Mouse (Mus musculus): ENCODE data around the gene Clasp1. TPM values are rescaled to one million over a fixed set of nuclear protein-coding genes. Genes with fewer than 3 reads are reported as not detected.

Gene Clasp1
- polyA plus RNA-seq, 1 experiment from 2014 or later, result 115 TPM

DNA sequence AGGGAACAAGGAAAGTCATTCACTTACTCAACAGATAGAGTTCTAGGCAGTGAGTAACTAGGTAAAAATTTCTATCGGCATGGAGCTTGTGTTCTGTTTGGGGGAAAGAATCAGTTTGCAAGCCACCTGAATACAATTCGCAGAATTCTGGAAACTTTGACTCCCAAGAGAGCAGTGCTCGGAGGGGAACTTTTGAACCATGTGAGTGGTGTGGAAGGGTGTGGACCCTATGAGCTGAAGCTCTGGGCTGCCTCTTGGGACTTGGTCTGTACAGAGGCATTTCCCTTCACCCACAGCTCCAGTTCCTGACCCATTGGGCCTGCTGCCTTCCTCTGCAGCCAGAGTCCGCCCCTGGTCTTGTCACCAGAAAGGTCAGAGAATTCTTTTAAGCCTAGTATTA is 64.7 kb downstream of the Clasp1 start:
- 0 out of 2 replicates have a peak, but pooled peaks cover 3% of the 10 kb centered on the region for H3K36me3 ChIP-seq
- no peak overlapping the region for H3K4me2 ChIP-seq
- peaks cover 33% of the 10 kb centered on the region for H3K4me1 ChIP-seq (replicated peaks)
- H3K9me3 ChIP-seq (replicated peaks), result no peaks in the 10 kb centered on the region
- H3K4me3 ChIP-seq, result no peak overlapping the region
- no peak for ATAC-seq (ENCODE audit: insufficient number of reproducible peaks, low FRiP score)
- 84% methylated on average over 4 of the region's 4 CpGs for WGBS
- H3K27me3 ChIP-seq (replicated peaks), result no peaks in the 10 kb centered on the region
- H3K27ac ChIP-seq (ENCODE audit: poor library complexity, severe bottlenecking), result no peak overlapping the region
- no peak overlapping the region for H3K9ac ChIP-seq

DNA sequence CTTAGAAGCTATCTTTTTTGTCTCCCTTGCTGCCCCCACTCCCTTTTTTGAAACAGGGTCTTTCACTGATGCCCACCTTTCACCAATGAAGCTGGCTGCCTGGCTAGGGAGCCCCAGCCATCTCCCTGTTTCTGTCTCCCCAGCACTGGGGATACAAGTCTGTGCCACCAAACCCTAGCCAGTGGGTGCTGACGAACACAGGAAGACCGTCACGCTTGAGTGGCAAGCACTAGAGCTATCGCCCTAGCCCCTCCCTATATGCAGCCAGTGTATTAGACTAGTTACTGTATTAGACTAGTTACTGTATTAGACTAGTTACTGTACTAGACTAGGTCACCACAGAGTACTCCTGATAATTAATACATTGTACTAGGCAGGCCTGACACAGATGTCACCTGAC is 66.0 kb downstream of the Clasp1 start:
- Histone ChIP-seq H3K9me3 (replicated peaks) (no peaks in the 10 kb centered on the region), H3K36me3 (0 out of 2 replicates have a peak, but pooled peaks cover 3% of the 10 kb centered on the region), H3K4me3 (no peak overlapping the region), H3K9ac (no peak overlapping the region), H3K27ac (ENCODE audit: poor library complexity, severe bottlenecking) (no peak overlapping the region), H3K4me1 (replicated peaks) (peaks cover 37% of the 10 kb centered on the region), H3K27me3 (replicated peaks) (no peaks in the 10 kb centered on the region), H3K4me2 (no peak overlapping the region)
- no peak for ATAC-seq (ENCODE audit: insufficient number of reproducible peaks, low FRiP score)
- 91% methylated on average over 4 of the region's 4 CpGs for WGBS

DNA sequence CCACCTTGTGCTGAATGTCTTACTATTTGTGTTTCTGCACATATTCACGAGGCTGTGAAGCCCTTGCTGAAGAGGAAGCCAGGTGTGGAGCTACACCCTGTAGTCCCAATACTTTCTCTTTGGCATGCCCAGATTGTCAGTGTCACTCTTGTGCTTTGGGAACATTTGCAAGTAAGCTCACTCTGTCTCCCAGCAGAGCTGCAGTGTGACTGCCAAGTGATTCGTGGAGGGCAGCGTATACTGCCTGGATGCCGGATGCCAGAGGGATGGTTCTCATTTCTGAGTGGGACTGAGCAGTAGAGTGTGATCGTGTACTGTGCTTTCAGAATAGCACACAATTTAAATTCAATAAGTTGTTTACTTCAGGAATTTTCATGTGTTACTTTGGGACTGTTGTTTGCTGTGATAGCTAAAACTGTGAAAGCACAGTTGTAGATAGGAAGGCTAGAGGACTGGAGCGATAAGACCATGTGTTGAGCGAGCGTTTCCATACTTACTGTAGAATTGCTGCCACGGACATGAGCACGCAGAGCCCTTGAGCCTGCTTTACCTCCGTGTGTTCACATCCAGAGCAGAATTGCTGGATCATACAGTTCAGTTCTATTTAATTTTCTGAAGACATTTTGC is 68.5 kb downstream of the Clasp1 start:
- Histone ChIP-seq H3K27me3 (replicated peaks) (no peaks in the 10 kb centered on the region), H3K27ac (ENCODE audit: poor library complexity, severe bottlenecking) (peak overlapping the region; percentile 70), H3K9me3 (replicated peaks) (no peaks in the 10 kb centered on the region), H3K9ac (peak overlapping the region; percentile 66; the same call in 1 of the 2 replicates), H3K4me3 (peak overlapping the region; percentile 25), H3K4me2 (peak overlapping the region; percentile 78), H3K36me3 (peaks cover 17% of the 10 kb centered on the region), H3K4me1 (replicated peaks) (peaks cover 40% of the 10 kb centered on the region)
- no peak for ATAC-seq (ENCODE audit: insufficient number of reproducible peaks, low FRiP score)
- 17% methylated on average over 11 of the region's 11 CpGs for WGBS

DNA sequence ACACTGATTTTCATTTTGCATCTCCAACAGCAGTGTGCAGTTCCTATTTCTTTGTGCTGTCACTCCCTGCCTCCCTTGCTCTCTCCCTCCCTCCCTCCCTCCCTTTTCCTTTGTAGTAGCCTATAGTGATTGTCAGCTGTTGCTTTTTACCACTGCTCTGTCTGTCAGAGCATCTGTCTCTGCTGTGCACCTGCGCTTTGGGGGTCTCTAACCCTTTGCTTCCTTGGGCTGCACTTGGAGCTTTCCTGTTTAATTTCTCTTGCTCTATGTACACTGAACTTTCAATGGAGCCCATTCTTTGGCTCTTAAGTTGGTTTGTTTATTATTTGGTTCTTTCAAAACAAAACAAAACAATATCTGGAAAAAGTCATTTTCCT is 69.0 kb downstream of the Clasp1 start:
- peaks cover 39% of the 10 kb centered on the region for H3K4me1 ChIP-seq (replicated peaks)
- no peaks in the 10 kb centered on the region for H3K9me3 ChIP-seq (replicated peaks)
- peak overlapping the region; percentile 78 for H3K4me2 ChIP-seq
- 43% methylated on average over 1 of the region's 1 CpGs for WGBS
- H3K27me3 ChIP-seq (replicated peaks), result no peaks in the 10 kb centered on the region
- peak overlapping the region; percentile 25 for H3K4me3 ChIP-seq
- ATAC-seq (ENCODE audit: insufficient number of reproducible peaks, low FRiP score), result no peak
- peak overlapping the region; percentile 70 for H3K27ac ChIP-seq (ENCODE audit: poor library complexity, severe bottlenecking)
- peak overlapping the region; percentile 66 for H3K9ac ChIP-seq
- H3K36me3 ChIP-seq, result peaks cover 21% of the 10 kb centered on the region

DNA sequence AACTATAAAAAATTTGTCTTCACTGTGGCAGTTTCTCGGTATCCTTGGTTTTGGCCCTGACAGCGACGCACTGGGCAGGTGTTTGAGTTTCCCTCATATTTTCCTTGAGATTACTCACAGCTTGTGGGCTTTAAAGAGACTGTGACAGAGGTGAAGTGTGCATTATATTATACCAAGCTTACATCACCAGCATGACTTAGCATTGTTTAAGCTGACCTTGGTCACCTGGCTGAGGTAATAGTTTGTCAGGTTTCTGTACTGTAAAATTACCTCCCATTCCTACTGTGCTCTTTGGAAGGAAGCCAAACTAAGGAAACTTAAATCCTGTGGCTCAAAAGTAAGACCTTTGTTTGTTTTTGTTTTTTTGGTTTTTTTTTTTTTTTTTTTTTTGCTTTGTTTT is 69.4 kb downstream of the Clasp1 start:
- Histone ChIP-seq H3K4me1 (replicated peaks) (peaks cover 36% of the 10 kb centered on the region), H3K9ac (no peak overlapping the region), H3K27me3 (replicated peaks) (no peaks in the 10 kb centered on the region), H3K4me2 (peak overlapping the region; percentile 78), H3K4me3 (0 out of 2 replicates have a peak overlapping the region, but pooled peaks have one; percentile 7), H3K27ac (ENCODE audit: poor library complexity, severe bottlenecking) (peak overlapping the region; percentile 99), H3K36me3 (peaks cover 24% of the 10 kb centered on the region), H3K9me3 (replicated peaks) (no peaks in the 10 kb centered on the region)
- 62% methylated on average over 3 of the region's 3 CpGs for WGBS
- no peak for ATAC-seq (ENCODE audit: insufficient number of reproducible peaks, low FRiP score)

DNA sequence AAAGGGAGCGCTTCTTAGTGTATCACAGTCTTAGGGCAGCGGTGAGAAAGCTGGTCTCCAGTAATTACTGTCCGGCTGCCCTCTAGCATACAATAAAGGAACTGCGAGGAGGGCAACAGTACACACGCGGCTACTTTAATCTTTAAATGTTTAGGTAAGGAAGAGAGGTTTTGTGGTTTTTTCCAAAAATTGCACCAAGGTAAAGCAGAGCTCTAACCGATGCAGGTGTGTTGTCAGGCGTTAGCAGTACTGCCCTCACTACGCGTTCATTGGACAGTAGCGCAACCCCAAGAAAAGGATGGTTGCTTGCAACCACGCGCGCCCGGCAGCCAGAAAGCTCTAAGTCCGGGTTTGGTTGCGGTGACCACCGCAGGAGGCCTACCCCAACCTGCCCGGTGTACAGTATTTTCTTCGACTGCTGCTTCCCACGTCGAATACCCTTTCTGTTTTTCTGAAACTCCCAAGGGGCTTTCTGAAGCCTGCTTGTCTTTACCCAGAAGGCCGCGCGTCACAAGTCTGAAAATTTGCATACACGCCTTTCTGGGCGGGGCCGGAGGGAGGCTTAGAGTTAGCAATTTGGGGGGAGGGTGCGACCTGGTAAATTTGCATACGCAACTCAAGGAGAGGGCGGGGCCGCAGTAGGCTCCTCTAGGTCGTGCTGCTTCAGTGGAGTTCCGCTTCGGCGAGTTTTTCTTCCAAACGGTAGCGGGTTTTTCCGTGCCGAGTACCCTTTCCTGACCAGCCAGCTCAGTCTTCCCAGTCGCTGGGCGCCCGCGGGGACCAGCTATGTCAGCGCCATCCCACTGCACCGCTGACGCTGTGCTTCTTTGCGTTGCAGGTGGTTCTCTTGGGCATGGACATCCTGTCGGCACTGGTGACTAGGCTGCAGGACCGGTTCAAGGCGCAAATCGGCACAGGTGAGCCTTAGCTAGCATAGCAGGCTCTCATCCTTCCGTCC is 70.4 kb downstream of the Clasp1 start:
- H3K4me1 ChIP-seq (replicated peaks), result peaks cover 36% of the 10 kb centered on the region
- WGBS, result 2% methylated on average over 53 of the region's 53 CpGs
- peak overlapping the region; percentile 78 for H3K4me2 ChIP-seq
- ATAC-seq (ENCODE audit: insufficient number of reproducible peaks, low FRiP score), result peak; percentile 94
- H3K9me3 ChIP-seq (replicated peaks), result no peaks in the 10 kb centered on the region
- peak overlapping the region; percentile 80 for H3K9ac ChIP-seq
- H3K27me3 ChIP-seq (replicated peaks), result no peaks in the 10 kb centered on the region
- peaks cover 32% of the 10 kb centered on the region for H3K36me3 ChIP-seq
- peak overlapping the region; percentile 99 for H3K27ac ChIP-seq (ENCODE audit: poor library complexity, severe bottlenecking)
- peak overlapping the region; percentile 68 for H3K4me3 ChIP-seq

DNA sequence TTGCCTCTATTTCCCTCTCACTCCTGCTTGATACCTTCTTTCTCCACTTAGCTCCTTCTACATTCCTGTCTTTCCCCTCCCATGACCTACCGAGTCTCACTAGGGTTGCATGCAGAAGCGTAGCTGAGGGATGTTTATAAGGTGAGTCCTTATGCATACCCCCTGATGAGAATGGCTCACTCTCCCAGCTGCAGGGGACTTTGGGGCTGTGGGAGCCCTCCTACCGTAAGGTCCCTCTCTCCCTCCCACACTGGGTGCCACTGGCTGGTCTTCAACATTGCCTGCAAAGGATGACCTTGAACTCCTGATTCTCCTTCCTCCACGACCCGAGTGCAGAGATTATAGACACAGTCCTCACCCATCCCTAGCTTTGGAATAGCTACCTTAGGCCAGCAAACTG is 71.9 kb downstream of the Clasp1 start:
- Histone ChIP-seq H3K4me2 (no peak overlapping the region), H3K9me3 (replicated peaks) (no peaks in the 10 kb centered on the region), H3K4me3 (no peak overlapping the region), H3K27me3 (replicated peaks) (no peaks in the 10 kb centered on the region), H3K27ac (ENCODE audit: poor library complexity, severe bottlenecking) (no peak overlapping the region), H3K9ac (no peak overlapping the region), H3K36me3 (peaks cover 44% of the 10 kb centered on the region), H3K4me1 (replicated peaks) (peaks cover 33% of the 10 kb centered on the region)
- WGBS, result 84% methylated on average over 5 of the region's 5 CpGs
- no peak for ATAC-seq (ENCODE audit: insufficient number of reproducible peaks, low FRiP score)

DNA sequence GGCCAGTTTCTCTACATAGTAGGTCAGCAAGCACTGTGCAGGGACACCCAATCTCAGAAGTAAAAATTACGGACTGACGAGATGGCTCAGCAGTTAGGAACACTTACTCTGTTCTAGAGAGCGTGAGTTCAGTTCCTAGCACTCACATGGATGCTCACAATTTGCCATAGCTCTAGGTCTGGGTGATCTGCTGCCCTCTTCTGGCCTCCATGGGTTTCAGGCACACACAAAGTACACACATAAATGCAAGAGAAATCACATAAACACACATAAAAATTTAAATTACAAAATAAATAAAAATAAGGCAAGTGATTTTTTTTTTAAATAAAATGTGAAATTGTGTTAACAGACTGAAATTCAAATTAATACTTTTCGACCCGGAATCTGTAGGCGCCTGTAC is 77.2 kb downstream of the Clasp1 start:
- Histone ChIP-seq H3K27ac (ENCODE audit: poor library complexity, severe bottlenecking) (no peak overlapping the region), H3K4me1 (replicated peaks) (0 out of 2 replicates have a peak, but pooled peaks cover 3% of the 10 kb centered on the region), H3K4me3 (no peak overlapping the region), H3K4me2 (no peak overlapping the region), H3K9ac (no peak overlapping the region), H3K27me3 (replicated peaks) (no peaks in the 10 kb centered on the region), H3K9me3 (replicated peaks) (peaks cover 3% of the 10 kb centered on the region; the same call in 1 of the 2 replicates), H3K36me3 (peaks cover 86% of the 10 kb centered on the region)
- WGBS, result 95% methylated on average over 6 of the region's 6 CpGs
- no peak for ATAC-seq (ENCODE audit: insufficient number of reproducible peaks, low FRiP score)

DNA sequence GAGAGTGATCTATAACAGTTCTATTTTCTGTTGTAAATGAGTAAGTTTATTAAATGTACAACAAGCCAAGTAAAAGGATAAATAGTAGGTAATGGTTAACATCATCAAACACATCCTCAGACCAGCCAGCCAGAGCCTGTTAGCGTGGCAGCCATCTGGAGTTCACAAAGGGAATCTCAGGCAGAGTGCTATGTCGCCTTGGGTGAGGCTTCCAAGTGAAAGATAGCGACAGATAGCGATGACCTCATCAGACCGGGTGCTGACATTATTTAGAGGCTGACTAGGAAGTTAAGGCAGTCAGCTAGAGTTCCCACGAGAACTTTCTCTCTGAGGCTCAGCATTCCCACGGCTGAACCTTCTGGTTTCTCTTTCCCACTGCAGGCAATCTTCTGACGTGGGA is 83.5 kb downstream of the Clasp1 start:
- Histone ChIP-seq H3K27me3 (replicated peaks) (no peaks in the 10 kb centered on the region), H3K4me2 (no peak overlapping the region), H3K36me3 (peaks cover 46% of the 10 kb centered on the region), H3K9me3 (replicated peaks) (no peaks in the 10 kb centered on the region), H3K4me3 (no peak overlapping the region), H3K4me1 (replicated peaks) (peaks cover 19% of the 10 kb centered on the region), H3K9ac (no peak overlapping the region), H3K27ac (ENCODE audit: poor library complexity, severe bottlenecking) (0 out of 2 replicates have a peak overlapping the region, but pooled peaks have one; percentile 3)
- ATAC-seq (ENCODE audit: insufficient number of reproducible peaks, low FRiP score), result no peak
- 32% methylated on average over 8 of the region's 8 CpGs for WGBS

DNA sequence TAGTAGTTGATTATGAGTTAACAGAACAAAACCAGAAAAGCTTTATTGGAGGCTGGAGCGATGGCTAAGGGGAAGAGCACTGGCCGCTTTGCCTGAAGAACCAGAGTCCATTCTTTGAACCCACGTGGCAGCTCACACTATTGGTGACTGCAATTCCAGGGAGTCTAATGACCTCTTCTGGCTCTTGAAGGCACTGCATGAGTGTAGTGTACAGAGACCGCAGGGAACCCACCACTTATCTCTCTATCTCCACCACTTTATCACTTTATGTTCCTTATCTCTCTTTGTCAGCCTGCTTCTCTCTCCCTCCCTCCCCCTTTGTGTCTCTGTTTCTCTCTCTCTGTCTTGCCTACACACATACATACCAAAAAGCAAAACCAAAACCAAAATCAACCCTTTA is 88.1 kb downstream of the Clasp1 start:
- no peak for ATAC-seq (ENCODE audit: insufficient number of reproducible peaks, low FRiP score)
- Histone ChIP-seq H3K4me2 (no peak overlapping the region), H3K27ac (ENCODE audit: poor library complexity, severe bottlenecking) (no peak overlapping the region), H3K9me3 (replicated peaks) (no peaks in the 10 kb centered on the region), H3K27me3 (replicated peaks) (no peaks in the 10 kb centered on the region), H3K9ac (no peak overlapping the region), H3K36me3 (peaks cover 19% of the 10 kb centered on the region), H3K4me3 (no peak overlapping the region), H3K4me1 (replicated peaks) (peaks cover 47% of the 10 kb centered on the region)
- 24% methylated on average over 4 of the region's 4 CpGs for WGBS

DNA sequence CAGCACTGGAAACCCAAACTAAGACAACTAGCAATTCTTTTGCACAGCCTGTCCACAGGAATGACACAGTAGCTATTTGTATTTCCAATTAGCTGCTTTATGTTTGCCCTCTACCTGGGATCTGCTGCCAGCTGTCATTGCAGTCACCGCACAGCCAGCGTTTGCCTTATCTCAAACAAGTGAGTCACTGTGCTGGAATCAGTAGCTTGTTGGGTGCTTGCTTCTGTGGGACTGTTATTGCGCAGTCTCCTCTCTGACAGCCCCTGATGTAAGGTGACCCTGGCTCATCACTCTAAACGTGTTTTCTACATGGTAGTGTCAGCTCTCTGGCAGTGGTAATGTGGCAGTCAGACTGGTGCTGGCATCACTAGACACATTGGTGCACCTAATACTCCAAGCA is 90.4 kb downstream of the Clasp1 start:
- ATAC-seq (ENCODE audit: insufficient number of reproducible peaks, low FRiP score), result peak; percentile 79
- H3K9ac ChIP-seq, result no peak overlapping the region
- H3K36me3 ChIP-seq, result peaks cover 6% of the 10 kb centered on the region
- H3K27me3 ChIP-seq (replicated peaks), result no peaks in the 10 kb centered on the region
- 22% methylated on average over 4 of the region's 4 CpGs for WGBS
- H3K27ac ChIP-seq (ENCODE audit: poor library complexity, severe bottlenecking), result peak overlapping the region; percentile 93
- H3K4me1 ChIP-seq (replicated peaks), result peaks cover 54% of the 10 kb centered on the region
- H3K9me3 ChIP-seq (replicated peaks), result no peaks in the 10 kb centered on the region
- peak overlapping the region; percentile 33 for H3K4me2 ChIP-seq
- H3K4me3 ChIP-seq, result no peak overlapping the region

All from heart, embryonic 12.5 days (tissue).